Mouse (Mus musculus) megakaryocyte, embryonic 14.5 days (primary cell): ENCODE results near the gene Parg.

Source experiments
- FLI1 ChIP-seq: IDR thresholded peaks from 2 replicates; pipeline ENCODE4 v1.6.1; 2012; ENCODE audit warnings: low read length, inconsistent platforms, mixed read lengths
- GATA1 ChIP-seq: IDR thresholded peaks from 3 replicates; pipeline ENCODE4 v1.6.1; 2012; ENCODE audit warnings: mixed read lengths, low read length, inconsistent platforms, borderline replicate concordance

GRCm38 (mm10) chr14:32164173-32165051 lies 37.3 kb upstream of the Parg start:
- TF ChIP-seq GATA1 = no peak
- TF ChIP-seq FLI1 = no peak
